Mouse (Mus musculus): ENCODE data around the gene Rnf145. TPM values are rescaled to one million over a fixed set of nuclear protein-coding genes. Genes with fewer than 3 reads are reported as not detected.

Gene Rnf145
- polyA plus RNA-seq, 1 experiment from 2014 or later = 22.8 TPM

- Histone ChIP-seq H3K4me1 (replicated peaks; ENCODE audit: control insufficient read depth, insufficient read depth, low read length) (no peaks in the 10 kb centered on the region), H3K9me3 (ENCODE audit: control insufficient read depth) (no peaks in the 10 kb centered on the region), H3K27me3 (replicated peaks; ENCODE audit: control insufficient read depth, insufficient read depth, low read length) (no peaks in the 10 kb centered on the region), H3K4me3 (ENCODE audit: low read depth, low read length) (no peak overlapping the region), H3K27ac (ENCODE audit: low read depth, low read length) (no peak overlapping the region), H3K4me2 (replicated peaks; ENCODE audit: low read depth) (no peak overlapping the region), H3K36me3 (ENCODE audit: control insufficient read depth, insufficient read depth) (peaks cover 15% of the 10 kb centered on the region), H3K9ac (ENCODE audit: low read depth, low read length) (no peak overlapping the region)
- no peak for TF ChIP-seq CTCF (IDR thresholded peaks at IDR 0.05; ENCODE audit: low read depth)
- 80% methylated on average over 8 of the region's 8 CpGs for WGBS
- no peak for ATAC-seq
These were observed 11.6 kb downstream of the Rnf145 start for GRCm38 (mm10) chr11:44530382-44530781.

GRCm38 (mm10) chr11:44530867-44531266 is 12.1 kb downstream of the Rnf145 start:
- H3K36me3 ChIP-seq (ENCODE audit: control insufficient read depth, insufficient read depth) = peaks cover 15% of the 10 kb centered on the region
- no peak overlapping the region for H3K4me2 ChIP-seq (replicated peaks; ENCODE audit: low read depth)
- H3K27ac ChIP-seq (ENCODE audit: low read depth, low read length) = no peak overlapping the region
- H3K4me1 ChIP-seq (replicated peaks; ENCODE audit: control insufficient read depth, insufficient read depth, low read length) = no peaks in the 10 kb centered on the region
- WGBS = 83% methylated on average over 11 of the region's 11 CpGs
- no peaks in the 10 kb centered on the region for H3K9me3 ChIP-seq (ENCODE audit: control insufficient read depth)
- H3K4me3 ChIP-seq (ENCODE audit: low read depth, low read length) = no peak overlapping the region
- ATAC-seq = no peak
- no peak overlapping the region for H3K9ac ChIP-seq (ENCODE audit: low read depth, low read length)
- TF ChIP-seq CTCF (IDR thresholded peaks at IDR 0.05; ENCODE audit: low read depth) = no peak
- no peaks in the 10 kb centered on the region for H3K27me3 ChIP-seq (replicated peaks; ENCODE audit: control insufficient read depth, insufficient read depth, low read length)

- no peaks in the 10 kb centered on the region for H3K9me3 ChIP-seq (ENCODE audit: control insufficient read depth)
- TF ChIP-seq CTCF (IDR thresholded peaks at IDR 0.05; ENCODE audit: low read depth) = no peak
- H3K4me1 ChIP-seq (replicated peaks; ENCODE audit: control insufficient read depth, insufficient read depth, low read length) = no peaks in the 10 kb centered on the region
- no peak overlapping the region for H3K4me3 ChIP-seq (ENCODE audit: low read depth, low read length)
- no peaks in the 10 kb centered on the region for H3K27me3 ChIP-seq (replicated peaks; ENCODE audit: control insufficient read depth, insufficient read depth, low read length)
- 75% methylated on average over 4 of the region's 4 CpGs for WGBS
- no peak overlapping the region for H3K9ac ChIP-seq (ENCODE audit: low read depth, low read length)
- no peak overlapping the region for H3K27ac ChIP-seq (ENCODE audit: low read depth, low read length)
- H3K36me3 ChIP-seq (ENCODE audit: control insufficient read depth, insufficient read depth) = peaks cover 13% of the 10 kb centered on the region
- H3K4me2 ChIP-seq (replicated peaks; ENCODE audit: low read depth) = no peak overlapping the region
- no peak for ATAC-seq
These were observed 12.9 kb downstream of the Rnf145 start for GRCm38 (mm10) chr11:44531617-44532016.

- 92% methylated on average over 17 of the region's 17 CpGs for WGBS
- H3K4me2 ChIP-seq (replicated peaks; ENCODE audit: low read depth) = no peak overlapping the region
- no peak for TF ChIP-seq CTCF (IDR thresholded peaks at IDR 0.05; ENCODE audit: low read depth)
These were observed 14.3 kb downstream of the Rnf145 start for GRCm38 (mm10) chr11:44532846-44533781.

GRCm38 (mm10) chr11:44534999-44535750 is 16.4 kb downstream of the Rnf145 start:
- Histone ChIP-seq H3K4me1 (replicated peaks; ENCODE audit: control insufficient read depth, insufficient read depth, low read length) (no peaks in the 10 kb centered on the region), H3K36me3 (ENCODE audit: control insufficient read depth, insufficient read depth) (peaks cover 18% of the 10 kb centered on the region), H3K27me3 (replicated peaks; ENCODE audit: control insufficient read depth, insufficient read depth, low read length) (no peaks in the 10 kb centered on the region), H3K9me3 (ENCODE audit: control insufficient read depth) (no peaks in the 10 kb centered on the region), H3K27ac (ENCODE audit: low read depth, low read length) (no peak overlapping the region), H3K9ac (ENCODE audit: low read depth, low read length) (no peak overlapping the region), H3K4me3 (ENCODE audit: low read depth, low read length) (no peak overlapping the region), H3K4me2 (replicated peaks; ENCODE audit: low read depth) (no peak overlapping the region)
- ATAC-seq = no peak
- whole genome bisulfite sequencing = 82% methylated on average over 12 of the region's 12 CpGs
- TF ChIP-seq CTCF (IDR thresholded peaks at IDR 0.05; ENCODE audit: low read depth) = no peak

More at GRCm38 (mm10) chr11:44532846-44533781, 14.3 kb downstream of the Rnf145 start:
- H3K27me3 ChIP-seq (replicated peaks; ENCODE audit: control insufficient read depth, insufficient read depth, low read length) = no peaks in the 10 kb centered on the region
- no peaks in the 10 kb centered on the region for H3K9me3 ChIP-seq (ENCODE audit: control insufficient read depth)
- no peak for ATAC-seq
- H3K9ac ChIP-seq (ENCODE audit: low read depth, low read length) = no peak overlapping the region
- H3K4me1 ChIP-seq (replicated peaks; ENCODE audit: control insufficient read depth, insufficient read depth, low read length) = no peaks in the 10 kb centered on the region
- H3K36me3 ChIP-seq (ENCODE audit: control insufficient read depth, insufficient read depth) = peaks cover 18% of the 10 kb centered on the region
- no peak overlapping the region for H3K4me3 ChIP-seq (ENCODE audit: low read depth, low read length)
- no peak overlapping the region for H3K27ac ChIP-seq (ENCODE audit: low read depth, low read length)

- no peaks in the 10 kb centered on the region for H3K27me3 ChIP-seq (replicated peaks; ENCODE audit: control insufficient read depth, insufficient read depth, low read length)
- no peak overlapping the region for H3K27ac ChIP-seq (ENCODE audit: low read depth, low read length)
- no peak overlapping the region for H3K4me3 ChIP-seq (ENCODE audit: low read depth, low read length)
- no peak for ATAC-seq
- H3K4me2 ChIP-seq (replicated peaks; ENCODE audit: low read depth) = no peak overlapping the region
- TF ChIP-seq CTCF (IDR thresholded peaks at IDR 0.05; ENCODE audit: low read depth) = no peak
- H3K36me3 ChIP-seq (ENCODE audit: control insufficient read depth, insufficient read depth) = peaks cover 18% of the 10 kb centered on the region
- 93% methylated on average over 7 of the region's 7 CpGs for WGBS
- no peaks in the 10 kb centered on the region for H3K9me3 ChIP-seq (ENCODE audit: control insufficient read depth)
- no peaks in the 10 kb centered on the region for H3K4me1 ChIP-seq (replicated peaks; ENCODE audit: control insufficient read depth, insufficient read depth, low read length)
- H3K9ac ChIP-seq (ENCODE audit: low read depth, low read length) = no peak overlapping the region
These were observed 18.6 kb downstream of the Rnf145 start for GRCm38 (mm10) chr11:44537403-44537802.
